Mouse (Mus musculus): Measurements from ENCODE around the gene Prkcb. TPM values are rescaled to one million over a fixed set of nuclear protein-coding genes. Genes with fewer than 3 reads are reported as not detected.
A peak's percentile ranks its signal among the peaks of the same experiment; 100 is the strongest.

Prkcb gene
- polyA plus RNA-seq, 1 experiment from 2014 or later: 148 TPM

DNA sequence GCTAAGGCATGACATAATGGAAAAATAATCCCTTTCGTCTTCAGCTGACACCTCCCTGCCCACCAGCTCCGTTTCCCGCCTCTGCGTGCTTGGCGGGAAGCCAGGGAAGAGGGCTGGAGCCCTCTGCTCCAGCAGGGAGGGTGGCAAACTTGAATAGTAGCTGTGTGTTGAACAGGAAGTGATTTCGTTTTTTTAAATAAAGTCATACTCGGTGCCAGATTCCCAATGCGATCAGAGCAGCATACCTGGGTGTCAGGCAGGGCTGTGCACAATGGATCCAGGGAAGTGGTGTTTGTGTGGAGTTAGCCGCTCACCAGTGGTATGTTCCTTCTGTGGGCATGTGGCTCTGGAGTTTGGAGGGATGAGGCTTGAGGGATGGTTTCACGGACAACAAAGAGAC is 89.9 kb downstream of the Prkcb start:
- peak; percentile 15; the same call in 1 of the 2 replicates for ATAC-seq
- peak overlapping the region; percentile 48; the same call in 1 of the 2 replicates for H3K27ac ChIP-seq (ENCODE audit: low read length)

DNA sequence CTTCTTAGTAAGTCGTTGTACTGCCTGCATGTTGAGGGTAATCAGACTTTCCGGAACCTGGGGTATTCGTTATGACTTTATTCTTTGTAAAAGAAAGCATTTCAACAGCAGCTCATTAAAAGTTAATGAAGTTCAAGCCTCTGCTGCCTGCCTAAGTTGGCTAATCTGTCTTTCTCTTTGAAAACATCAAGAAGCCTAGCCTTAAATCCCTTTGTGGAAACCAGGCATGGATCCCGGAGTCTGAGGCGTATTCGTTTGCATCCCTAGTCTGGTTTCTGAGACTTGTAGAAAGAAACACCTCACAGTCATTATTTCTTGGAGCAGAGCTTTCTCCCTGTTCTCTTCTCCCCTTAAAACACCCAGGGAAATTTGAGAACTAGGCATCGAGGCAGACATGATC is 90.7 kb downstream of the Prkcb start:
- Histone ChIP-seq H3K4me2 (ENCODE audit: low read length) (no peak overlapping the region), H3K9ac (ENCODE audit: low read depth, low read length) (no peak overlapping the region), H3K4me3 (ENCODE audit: low read depth, low read length) (no peak overlapping the region), H3K27me3 (ENCODE audit: control insufficient read depth, insufficient read depth, low read depth, low read length) (no peaks in the 10 kb centered on the region), H3K36me3 (ENCODE audit: control insufficient read depth, insufficient read depth, low read length) (no peaks in the 10 kb centered on the region), H3K9me3 (replicated peaks; ENCODE audit: control insufficient read depth, low read length, poor library complexity, severe bottlenecking) (no peaks in the 10 kb centered on the region), H3K27ac (ENCODE audit: low read length) (peak overlapping the region; percentile 48), H3K4me1 (ENCODE audit: control insufficient read depth, insufficient read depth, low read length) (peaks cover 15% of the 10 kb centered on the region)
- no peak for ATAC-seq
- 27% methylated on average over 7 of the region's 7 CpGs for WGBS

More for the DNA sequence above, 89.9 kb downstream of the Prkcb start:
- WGBS: 42% methylated on average over 10 of the region's 10 CpGs
- peaks cover 15% of the 10 kb centered on the region for H3K4me1 ChIP-seq (ENCODE audit: control insufficient read depth, insufficient read depth, low read length)
- H3K4me2 ChIP-seq (ENCODE audit: low read length): no peak overlapping the region
- H3K9ac ChIP-seq (ENCODE audit: low read depth, low read length): no peak overlapping the region
- H3K4me3 ChIP-seq (ENCODE audit: low read depth, low read length): no peak overlapping the region
- no peaks in the 10 kb centered on the region for H3K36me3 ChIP-seq (ENCODE audit: control insufficient read depth, insufficient read depth, low read length)
- no peaks in the 10 kb centered on the region for H3K27me3 ChIP-seq (ENCODE audit: control insufficient read depth, insufficient read depth, low read depth, low read length)
- no peaks in the 10 kb centered on the region for H3K9me3 ChIP-seq (replicated peaks; ENCODE audit: control insufficient read depth, low read length, poor library complexity, severe bottlenecking)

DNA sequence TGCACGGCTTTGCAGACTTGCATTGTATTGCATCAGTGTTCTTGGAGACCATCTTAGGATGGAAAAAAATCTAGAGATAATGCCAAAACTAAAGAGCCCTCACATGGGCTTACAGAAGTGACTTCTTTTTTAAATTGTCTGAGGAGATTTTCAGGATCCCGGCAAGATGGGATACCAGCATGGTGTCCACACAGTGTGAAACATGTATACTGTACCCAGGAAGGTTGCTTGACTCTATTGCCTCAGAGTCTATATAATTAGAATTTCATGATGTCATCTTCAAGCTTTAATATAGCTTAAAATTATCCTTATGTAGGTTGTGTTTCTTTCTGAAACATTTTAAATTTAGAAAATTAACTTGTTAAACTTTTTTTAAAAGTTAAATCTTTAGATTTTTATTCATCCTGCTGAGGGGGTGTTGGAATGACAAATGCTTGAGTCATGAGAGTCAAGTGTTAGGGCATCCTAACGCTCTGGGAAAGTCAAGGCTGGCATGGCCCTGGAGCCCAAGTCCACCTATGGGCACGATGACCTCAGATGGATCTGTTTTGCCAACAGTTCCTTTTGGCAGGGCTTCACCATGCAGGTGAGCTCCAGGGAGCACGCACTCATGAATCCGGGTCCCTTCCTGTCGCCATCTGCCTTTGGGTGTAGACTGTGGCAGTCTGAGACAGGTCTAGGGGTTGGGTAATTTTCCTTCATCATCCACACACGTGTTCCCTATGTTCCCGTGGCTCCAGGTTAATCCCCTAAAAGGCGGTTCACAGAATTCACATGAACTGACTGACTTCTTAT is 92.0 kb downstream of the Prkcb start:
- Histone ChIP-seq H3K4me2 (ENCODE audit: low read length) (no peak overlapping the region), H3K4me1 (ENCODE audit: control insufficient read depth, insufficient read depth, low read length) (peaks cover 15% of the 10 kb centered on the region), H3K4me3 (ENCODE audit: low read depth, low read length) (no peak overlapping the region), H3K27me3 (ENCODE audit: control insufficient read depth, insufficient read depth, low read depth, low read length) (no peaks in the 10 kb centered on the region), H3K36me3 (ENCODE audit: control insufficient read depth, insufficient read depth, low read length) (no peaks in the 10 kb centered on the region), H3K27ac (ENCODE audit: low read length) (no peak overlapping the region), H3K9me3 (replicated peaks; ENCODE audit: control insufficient read depth, low read length, poor library complexity, severe bottlenecking) (no peaks in the 10 kb centered on the region), H3K9ac (ENCODE audit: low read depth, low read length) (no peak overlapping the region)
- no peak for ATAC-seq
- 89% methylated on average over 10 of the region's 10 CpGs for WGBS

DNA sequence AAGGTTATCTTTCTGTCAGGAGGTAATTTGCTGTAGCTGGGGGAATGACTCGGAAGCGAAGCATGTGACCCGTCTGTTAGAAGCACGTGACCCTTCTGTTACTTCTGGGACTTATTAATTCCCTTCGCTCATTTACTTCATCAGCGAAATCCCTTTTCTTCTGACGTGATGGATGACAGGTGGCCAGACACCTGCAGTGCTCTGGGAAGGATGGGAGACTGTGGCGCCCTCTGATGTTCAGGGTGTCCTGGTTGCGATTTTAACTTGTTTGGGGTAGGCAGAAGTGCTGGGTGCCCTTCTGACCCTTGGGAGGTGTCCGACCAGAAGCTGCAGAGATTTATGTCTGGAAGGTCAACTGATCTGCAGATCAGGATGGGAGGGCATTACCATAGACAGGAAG is 93.0 kb downstream of the Prkcb start:
- no peaks in the 10 kb centered on the region for H3K36me3 ChIP-seq (ENCODE audit: control insufficient read depth, insufficient read depth, low read length)
- no peak overlapping the region for H3K4me3 ChIP-seq (ENCODE audit: low read depth, low read length)
- no peak for ATAC-seq
- peaks cover 15% of the 10 kb centered on the region for H3K4me1 ChIP-seq (ENCODE audit: control insufficient read depth, insufficient read depth, low read length)
- H3K4me2 ChIP-seq (ENCODE audit: low read length): no peak overlapping the region
- no peaks in the 10 kb centered on the region for H3K9me3 ChIP-seq (replicated peaks; ENCODE audit: control insufficient read depth, low read length, poor library complexity, severe bottlenecking)
- no peaks in the 10 kb centered on the region for H3K27me3 ChIP-seq (ENCODE audit: control insufficient read depth, insufficient read depth, low read depth, low read length)
- no peak overlapping the region for H3K9ac ChIP-seq (ENCODE audit: low read depth, low read length)
- WGBS: 64% methylated on average over 10 of the region's 10 CpGs
- H3K27ac ChIP-seq (ENCODE audit: low read length): no peak overlapping the region

DNA sequence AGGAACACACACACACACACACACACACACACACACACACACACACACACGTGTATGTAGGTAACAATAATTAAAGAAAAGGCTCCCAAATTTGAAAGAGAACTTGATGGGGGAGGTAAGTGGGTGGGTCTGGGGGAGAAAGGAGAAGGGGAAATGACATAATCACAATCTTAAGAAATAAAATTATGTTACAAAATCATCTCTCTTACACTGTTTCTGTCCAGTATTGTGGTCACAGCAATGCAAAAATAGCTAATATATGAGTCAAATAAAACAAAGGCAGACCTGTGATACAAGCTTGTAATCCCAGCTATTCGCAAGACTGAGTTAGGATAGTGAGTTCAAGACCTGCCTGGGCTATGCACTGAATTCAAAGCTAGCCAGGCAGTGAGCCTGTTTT is 94.7 kb downstream of the Prkcb start:
- H3K4me2 ChIP-seq (ENCODE audit: low read length): no peak overlapping the region
- no peaks in the 10 kb centered on the region for H3K9me3 ChIP-seq (replicated peaks; ENCODE audit: control insufficient read depth, low read length, poor library complexity, severe bottlenecking)
- 69% methylated on average over 2 of the region's 2 CpGs for WGBS
- ATAC-seq: no peak
- H3K27ac ChIP-seq (ENCODE audit: low read length): no peak overlapping the region
- no peak overlapping the region for H3K4me3 ChIP-seq (ENCODE audit: low read depth, low read length)
- no peak overlapping the region for H3K9ac ChIP-seq (ENCODE audit: low read depth, low read length)
- H3K36me3 ChIP-seq (ENCODE audit: control insufficient read depth, insufficient read depth, low read length): no peaks in the 10 kb centered on the region
- no peaks in the 10 kb centered on the region for H3K27me3 ChIP-seq (ENCODE audit: control insufficient read depth, insufficient read depth, low read depth, low read length)
- peaks cover 14% of the 10 kb centered on the region for H3K4me1 ChIP-seq (ENCODE audit: control insufficient read depth, insufficient read depth, low read length)

DNA sequence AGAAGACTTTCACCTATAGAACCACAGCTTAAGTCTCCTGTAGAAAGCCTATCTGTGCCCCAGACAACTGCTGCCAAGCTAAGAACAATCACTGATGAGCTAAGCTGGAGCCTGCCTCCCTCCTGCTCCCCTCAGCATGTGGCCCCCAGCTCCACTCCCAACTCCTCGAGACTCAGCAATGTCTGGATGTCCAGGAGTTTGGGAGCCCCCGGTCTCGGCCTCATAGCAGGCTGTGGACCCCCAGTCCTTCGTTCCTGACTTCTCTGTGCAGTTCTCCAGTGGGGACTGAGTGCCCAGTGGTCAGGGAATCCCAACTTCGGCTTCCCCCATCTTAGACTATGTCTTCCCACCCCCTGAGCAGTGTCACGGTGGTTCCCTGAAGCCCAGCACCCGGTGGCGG is 96.3 kb downstream of the Prkcb start:
- H3K4me1 ChIP-seq (ENCODE audit: control insufficient read depth, insufficient read depth, low read length): peaks cover 13% of the 10 kb centered on the region
- no peak overlapping the region for H3K9ac ChIP-seq (ENCODE audit: low read depth, low read length)
- H3K27me3 ChIP-seq (ENCODE audit: control insufficient read depth, insufficient read depth, low read depth, low read length): no peaks in the 10 kb centered on the region
- H3K4me3 ChIP-seq (ENCODE audit: low read depth, low read length): no peak overlapping the region
- no peak overlapping the region for H3K4me2 ChIP-seq (ENCODE audit: low read length)
- H3K36me3 ChIP-seq (ENCODE audit: control insufficient read depth, insufficient read depth, low read length): no peaks in the 10 kb centered on the region
- no peak for ATAC-seq
- WGBS: 85% methylated on average over 8 of the region's 8 CpGs
- H3K9me3 ChIP-seq (replicated peaks; ENCODE audit: control insufficient read depth, low read length, poor library complexity, severe bottlenecking): no peaks in the 10 kb centered on the region
- no peak overlapping the region for H3K27ac ChIP-seq (ENCODE audit: low read length)

DNA sequence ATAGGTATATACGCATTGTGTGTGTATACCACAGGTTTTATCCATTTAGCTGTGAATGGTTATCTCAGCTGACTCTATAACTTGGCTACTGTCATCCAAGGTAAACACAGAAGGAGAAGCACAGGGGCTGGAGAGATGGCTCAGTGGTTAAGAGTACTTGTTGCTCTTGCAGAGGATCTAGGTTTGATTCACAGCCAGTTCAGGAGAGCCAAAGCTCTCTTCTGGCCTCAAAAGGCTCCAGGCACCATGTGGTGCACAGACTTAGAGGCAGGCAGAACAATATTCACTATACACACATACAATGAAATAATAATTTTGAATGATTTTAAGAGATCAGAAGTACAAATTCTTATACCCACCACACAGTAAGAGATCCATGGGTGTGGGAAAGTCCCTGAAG is 98.0 kb downstream of the Prkcb start:
- ATAC-seq: no peak
- H3K9me3 ChIP-seq (replicated peaks; ENCODE audit: control insufficient read depth, low read length, poor library complexity, severe bottlenecking): no peaks in the 10 kb centered on the region
- no peak overlapping the region for H3K9ac ChIP-seq (ENCODE audit: low read depth, low read length)
- no peaks in the 10 kb centered on the region for H3K27me3 ChIP-seq (ENCODE audit: control insufficient read depth, insufficient read depth, low read depth, low read length)
- H3K36me3 ChIP-seq (ENCODE audit: control insufficient read depth, insufficient read depth, low read length): no peaks in the 10 kb centered on the region
- no peak overlapping the region for H3K4me2 ChIP-seq (ENCODE audit: low read length)
- H3K27ac ChIP-seq (ENCODE audit: low read length): no peak overlapping the region
- H3K4me3 ChIP-seq (ENCODE audit: low read depth, low read length): no peak overlapping the region
- 87% methylated on average over 1 of the region's 1 CpGs for WGBS
- peaks cover 24% of the 10 kb centered on the region for H3K4me1 ChIP-seq (ENCODE audit: control insufficient read depth, insufficient read depth, low read length)

DNA sequence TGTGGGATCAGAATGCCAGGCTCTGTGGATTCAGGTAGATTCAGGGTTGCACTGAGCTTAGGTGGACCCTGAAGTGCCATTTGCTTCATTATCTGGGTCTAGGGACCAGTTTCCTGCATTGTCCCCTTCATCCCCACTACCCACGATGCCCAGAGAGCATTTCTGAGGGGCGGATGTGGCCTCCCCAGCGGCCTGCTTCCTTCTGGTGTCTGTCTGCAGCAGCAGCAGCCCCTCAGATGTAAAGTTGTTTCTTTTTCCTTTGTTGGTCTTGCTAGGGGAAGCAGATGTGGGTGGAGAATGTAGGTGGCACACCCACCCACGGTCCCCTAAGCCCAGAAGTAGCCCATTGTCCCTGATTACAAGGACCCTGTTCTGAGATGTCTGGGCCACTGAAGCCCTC is 99.3 kb downstream of the Prkcb start:
- Histone ChIP-seq H3K36me3 (ENCODE audit: control insufficient read depth, insufficient read depth, low read length) (no peaks in the 10 kb centered on the region), H3K27ac (ENCODE audit: low read length) (no peak overlapping the region), H3K9me3 (replicated peaks; ENCODE audit: control insufficient read depth, low read length, poor library complexity, severe bottlenecking) (no peaks in the 10 kb centered on the region), H3K4me1 (ENCODE audit: control insufficient read depth, insufficient read depth, low read length) (peaks cover 24% of the 10 kb centered on the region), H3K4me3 (ENCODE audit: low read depth, low read length) (no peak overlapping the region), H3K9ac (ENCODE audit: low read depth, low read length) (no peak overlapping the region), H3K4me2 (ENCODE audit: low read length) (no peak overlapping the region), H3K27me3 (ENCODE audit: control insufficient read depth, insufficient read depth, low read depth, low read length) (no peaks in the 10 kb centered on the region)
- ATAC-seq: no peak
- 72% methylated on average over 4 of the region's 4 CpGs for WGBS

DNA sequence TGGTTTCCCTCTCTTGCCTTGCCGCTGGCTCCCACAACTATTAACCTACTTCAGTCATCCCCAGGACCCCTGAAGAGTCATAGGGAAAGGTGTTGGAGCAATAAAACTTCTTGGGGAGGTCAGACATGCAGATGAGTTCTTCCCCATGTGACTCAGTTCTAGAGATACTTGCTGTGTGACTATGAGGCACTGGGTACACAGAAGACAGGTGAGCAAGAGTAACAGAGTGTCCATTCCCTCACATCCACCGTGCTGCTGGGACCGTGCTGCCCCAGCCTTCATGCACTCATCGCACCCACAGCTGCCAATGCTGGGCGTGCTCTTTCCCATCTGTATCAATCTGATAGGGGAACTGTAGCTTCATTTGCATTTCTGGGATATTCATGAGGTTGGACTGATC is 100.3 kb downstream of the Prkcb start:
- Histone ChIP-seq H3K9me3 (replicated peaks; ENCODE audit: control insufficient read depth, low read length, poor library complexity, severe bottlenecking) (no peaks in the 10 kb centered on the region), H3K4me2 (ENCODE audit: low read length) (no peak overlapping the region), H3K36me3 (ENCODE audit: control insufficient read depth, insufficient read depth, low read length) (no peaks in the 10 kb centered on the region), H3K27ac (ENCODE audit: low read length) (peak overlapping the region; percentile 53; the same call in 1 of the 2 replicates), H3K4me1 (ENCODE audit: control insufficient read depth, insufficient read depth, low read length) (peaks cover 24% of the 10 kb centered on the region), H3K4me3 (ENCODE audit: low read depth, low read length) (no peak overlapping the region), H3K27me3 (ENCODE audit: control insufficient read depth, insufficient read depth, low read depth, low read length) (no peaks in the 10 kb centered on the region), H3K9ac (ENCODE audit: low read depth, low read length) (no peak overlapping the region)
- ATAC-seq: no peak
- 54% methylated on average over 5 of the region's 5 CpGs for WGBS

Data from midbrain, embryonic 16.5 days (tissue).